Mouse (Mus musculus): ENCODE data around the gene Rbm28. TPM values are rescaled to one million over a fixed set of nuclear protein-coding genes. Genes with fewer than 3 reads are reported as not detected.
A peak's percentile ranks its signal among the peaks of the same experiment; 100 is the strongest.

Rbm28 gene
- total RNA-seq, 2 experiments from 2014 or later = 44.5 to 51.7 TPM

DNA sequence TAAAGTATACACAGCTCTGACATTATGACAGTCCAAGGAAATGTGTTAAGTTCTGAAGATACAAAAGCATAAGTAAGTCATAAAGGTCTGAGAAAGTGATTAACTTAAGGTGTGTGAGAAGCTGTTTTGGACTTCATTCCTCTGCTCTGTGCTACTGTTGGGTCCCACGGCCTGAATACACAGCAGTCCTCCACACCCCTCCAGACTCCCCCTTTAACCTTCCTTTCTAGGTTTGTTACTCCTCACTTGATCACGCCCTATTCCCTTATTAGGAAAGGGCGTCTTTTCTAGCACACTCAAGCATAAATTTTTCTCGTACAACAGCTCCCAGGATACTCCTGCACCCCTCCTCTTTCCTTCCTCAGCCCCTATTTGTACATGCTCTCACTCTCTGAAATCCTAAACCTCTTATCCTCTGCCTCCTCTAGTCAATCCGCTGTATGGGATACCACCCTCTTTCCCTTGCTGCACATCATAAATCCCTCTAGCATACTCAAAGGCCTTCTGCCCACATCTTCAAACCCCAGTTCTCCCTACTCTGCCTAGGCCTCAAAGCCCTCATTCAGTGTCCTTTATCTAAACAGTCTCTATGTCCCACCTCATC is 17.3 kb downstream of the Rbm28 start:
- intact Hi-C loops (cut with DNase I) = loop anchor here (10.0 kb wide), 1 partner anchor 313 kb away; the partner anchor contains the start of gene Lrrc4
- DNase-seq = no peak

DNA sequence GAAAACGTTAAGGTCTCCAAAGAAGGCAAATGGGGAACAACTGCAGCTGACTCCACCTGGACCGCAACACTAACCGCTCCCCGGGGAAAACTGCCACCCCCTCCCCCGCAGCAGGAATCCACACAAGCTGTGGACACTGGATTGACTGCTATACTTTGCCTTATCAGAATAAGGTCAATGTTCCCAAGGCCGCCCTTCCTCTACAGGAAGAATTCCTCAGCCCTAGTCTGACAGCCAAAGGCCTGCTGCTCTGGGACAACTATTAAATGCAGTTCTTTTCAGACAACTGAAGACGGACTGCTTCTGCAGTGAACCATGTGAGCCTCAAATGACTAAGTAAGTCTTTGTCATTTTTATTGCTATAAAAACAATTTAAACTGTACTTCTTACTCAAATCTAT is 18.2 kb downstream of the Rbm28 start:
- intact Hi-C loops (cut with DNase I) = loop anchor here (10.0 kb wide), 1 partner anchor 312 kb away; the partner anchor contains the start of gene Lrrc4
- no peak for DNase-seq

DNA sequence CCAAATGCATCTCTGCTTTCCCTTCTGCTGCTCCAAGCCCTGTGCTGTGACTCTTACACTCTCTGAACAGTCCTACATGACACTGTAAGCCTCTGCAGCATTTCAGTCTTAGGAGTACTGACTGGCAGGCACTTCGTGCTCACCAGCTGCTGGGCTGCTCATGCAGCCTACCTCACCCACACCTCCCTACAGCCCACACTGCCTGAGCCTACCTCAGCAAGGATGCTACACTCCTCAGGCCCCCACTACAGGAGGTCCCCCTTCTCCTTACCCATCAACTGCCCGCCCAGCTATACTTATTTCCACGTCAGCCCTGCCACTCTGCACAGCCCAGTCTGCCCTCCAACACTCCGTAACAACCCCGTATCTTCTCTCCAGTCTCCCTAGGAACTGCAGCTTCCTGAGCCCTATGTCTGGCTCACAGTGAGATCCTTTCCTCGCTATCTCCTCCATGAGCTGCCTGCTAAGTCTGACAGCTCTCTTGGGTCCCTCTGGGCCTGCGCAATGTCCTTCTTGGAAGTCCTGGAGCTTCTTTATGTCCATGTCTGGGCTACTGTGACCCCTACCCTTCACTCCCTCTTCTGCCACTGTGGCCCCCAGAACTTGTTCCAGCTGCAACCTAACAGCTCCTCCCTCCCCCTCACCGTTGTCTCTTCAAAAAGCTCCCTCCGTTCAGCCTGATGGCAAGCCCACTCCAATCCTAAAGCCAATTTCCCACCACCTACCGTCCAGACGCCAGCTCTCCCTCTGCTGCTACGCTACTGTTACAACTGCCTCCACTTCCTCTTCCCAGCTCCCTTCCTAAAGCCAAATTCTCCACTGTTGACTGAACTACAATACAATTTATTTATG is 19.1 kb downstream of the Rbm28 start:
- DNase-seq = no peak
- intact Hi-C loops (cut with DNase I) = loop anchor here (10.0 kb wide), 1 partner anchor 311 kb away; the partner anchor contains the start of gene Lrrc4

DNA sequence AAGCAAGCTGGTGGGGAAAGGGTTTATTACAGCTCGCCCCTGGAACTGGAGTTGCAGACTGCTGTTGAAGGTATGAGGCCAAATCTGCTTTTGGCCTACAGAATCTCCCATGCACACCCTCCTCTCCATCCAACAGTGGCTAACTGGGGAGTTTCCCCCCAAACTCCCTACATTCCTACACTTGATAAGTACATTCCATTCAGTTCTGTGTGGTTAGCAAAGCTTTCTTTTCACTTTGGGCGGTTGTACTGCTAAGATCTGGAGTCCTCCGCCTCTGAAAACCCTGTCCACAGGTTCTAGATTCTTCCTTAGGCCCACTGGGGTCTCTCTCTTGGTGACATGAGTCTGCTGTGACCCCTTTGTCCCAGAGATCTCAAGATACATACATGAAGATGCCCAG is 19.8 kb downstream of the Rbm28 start:
- DNase-seq = no peak
- intact Hi-C loops (cut with DNase I) = loop anchor here (5.0 to 10.0 kb wide), 2 partner anchors 310 to 618 kb away; partner anchors contain the start of gene Lrrc4

DNA sequence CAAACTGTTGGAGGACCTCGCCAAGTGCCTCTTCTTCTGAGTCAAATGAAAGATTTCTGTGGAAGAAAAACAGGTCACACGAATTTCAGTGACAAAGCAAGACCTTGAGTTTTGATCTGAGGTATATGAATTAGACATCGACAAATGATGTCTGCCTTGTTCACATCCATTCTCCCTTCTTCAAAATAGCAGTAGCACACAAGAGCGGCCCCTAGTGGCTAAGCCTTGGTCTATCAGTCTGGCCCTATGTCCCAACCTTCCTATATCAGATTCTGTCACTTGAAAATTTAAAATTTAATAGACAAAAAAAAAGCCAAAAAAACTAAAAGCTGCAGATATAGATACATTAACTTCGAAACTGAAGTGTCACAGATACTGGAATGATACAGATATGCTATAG is 21.2 kb downstream of the Rbm28 start:
- DNase-seq = peak; percentile 77
- intact Hi-C loops (cut with DNase I) = loop anchor here (5.0 to 10.0 kb wide), 2 partner anchors 309 to 616 kb away; partner anchors contain the start of gene Lrrc4

DNA sequence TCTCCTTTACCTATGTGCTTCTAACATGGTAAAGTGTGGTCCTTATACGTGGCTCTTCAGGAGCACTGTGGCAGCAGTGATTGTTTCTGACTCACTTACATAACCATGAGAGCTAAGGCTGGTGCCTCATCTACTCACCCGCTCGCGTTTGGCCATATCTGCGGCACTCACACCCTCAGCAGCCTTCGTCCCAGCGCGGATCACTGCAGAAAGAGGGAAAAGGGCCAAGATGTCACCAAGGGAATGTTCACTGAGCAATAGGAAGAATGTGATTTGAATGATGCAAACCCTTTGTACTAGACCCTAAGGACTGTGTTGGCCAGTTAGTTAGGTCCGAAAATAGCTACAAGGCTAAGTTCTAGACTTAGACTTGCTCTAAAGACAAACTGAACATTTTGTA is 27.4 kb downstream of the Rbm28 start:
- DNase-seq = no peak
- intact Hi-C loops (cut with DNase I) = no loop called here

DNA sequence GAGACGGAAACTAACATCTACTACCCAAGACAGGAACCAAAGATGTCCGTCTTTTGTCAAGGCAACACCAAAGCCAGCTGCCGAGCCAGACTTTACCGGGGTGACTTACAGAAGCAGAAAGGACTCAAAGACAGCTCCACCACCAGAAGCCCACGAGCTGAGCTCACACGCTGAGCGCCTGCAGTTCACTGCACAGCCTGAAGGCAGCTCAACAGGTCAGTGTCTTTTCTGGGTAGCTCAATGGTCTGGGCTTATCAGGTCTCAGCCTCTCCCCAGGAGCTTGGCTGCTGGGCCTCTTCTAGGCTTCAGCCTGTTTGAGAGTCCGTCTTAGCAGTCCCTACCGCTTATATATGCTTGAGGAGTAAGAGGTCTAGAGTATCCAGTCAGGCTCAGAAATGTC is 31.7 kb downstream of the Rbm28 start:
- DNase-seq = no peak
- intact Hi-C loops (cut with DNase I) = no loop called here

DNA sequence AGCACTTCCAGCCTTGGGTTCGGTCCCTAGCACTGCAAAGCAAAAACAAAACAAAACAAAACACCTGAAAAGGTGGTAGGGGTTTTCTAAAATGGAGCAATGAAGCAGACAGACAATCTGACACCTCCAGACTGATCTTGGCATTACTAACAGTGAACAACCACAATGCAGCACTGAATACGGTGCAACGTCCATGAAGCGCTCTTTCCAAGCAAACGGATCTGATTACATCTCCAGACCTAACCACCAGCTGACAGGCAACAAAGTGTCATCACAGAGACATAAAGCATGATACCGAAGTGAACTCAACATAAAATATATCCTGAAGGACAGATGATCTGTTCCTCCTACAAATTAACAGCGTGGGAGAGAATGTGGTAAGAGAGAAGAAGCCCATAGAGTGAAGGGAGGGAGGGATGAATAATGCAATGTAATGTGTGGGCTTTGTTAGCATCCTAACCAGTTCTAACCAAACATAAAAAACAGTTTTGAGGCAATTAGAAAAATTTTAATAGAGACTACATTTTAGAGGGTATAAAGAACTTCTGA is 37.9 kb downstream of the Rbm28 start:
- intact Hi-C loops (cut with DNase I) = no loop called here
- DNase-seq = no peak

DNA sequence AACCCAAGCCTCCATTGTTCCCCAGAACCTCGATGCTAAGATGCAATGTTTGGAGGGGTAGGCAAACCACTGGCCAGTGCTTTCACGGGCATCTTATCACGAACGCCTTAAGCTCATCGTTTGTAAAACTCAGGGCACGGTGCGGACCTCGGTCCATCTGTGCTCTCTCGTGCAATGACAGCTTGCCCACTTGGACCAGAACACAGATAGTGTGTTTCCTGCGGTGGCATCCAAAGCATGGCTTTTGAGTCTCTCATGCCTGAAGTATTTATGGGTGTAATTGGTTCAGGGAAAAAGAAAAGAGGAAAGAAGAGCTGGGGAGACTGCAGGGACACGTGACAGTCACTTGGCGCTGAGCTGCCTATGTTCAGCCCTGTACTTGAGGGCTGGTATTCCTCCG is 44.8 kb downstream of the Rbm28 start:
- intact Hi-C loops (cut with DNase I) = no loop called here

DNA sequence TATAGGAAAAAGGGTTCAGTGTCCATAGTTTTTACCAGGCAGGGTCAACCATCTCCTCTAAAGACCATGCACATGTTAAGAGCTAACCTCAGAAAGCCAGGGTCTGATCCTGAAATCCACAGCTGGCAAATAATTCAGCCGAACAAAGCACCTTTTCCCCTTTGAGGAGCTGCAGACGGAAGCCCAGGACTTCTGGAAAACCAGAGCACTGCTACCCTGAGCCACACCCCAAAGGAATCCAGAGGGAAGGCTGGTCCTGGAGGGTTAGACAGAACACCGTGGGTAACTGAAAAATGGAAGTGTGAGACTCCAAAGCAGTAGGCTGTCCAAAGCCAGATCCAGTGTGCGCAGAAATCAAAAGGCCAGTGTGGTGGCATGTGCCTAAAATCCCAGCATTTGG is 45.8 kb downstream of the Rbm28 start:
- intact Hi-C loops (cut with DNase I) = no loop called here

More for the DNA sequence above, 44.8 kb downstream of the Rbm28 start:
- DNase-seq = no peak

DNA sequence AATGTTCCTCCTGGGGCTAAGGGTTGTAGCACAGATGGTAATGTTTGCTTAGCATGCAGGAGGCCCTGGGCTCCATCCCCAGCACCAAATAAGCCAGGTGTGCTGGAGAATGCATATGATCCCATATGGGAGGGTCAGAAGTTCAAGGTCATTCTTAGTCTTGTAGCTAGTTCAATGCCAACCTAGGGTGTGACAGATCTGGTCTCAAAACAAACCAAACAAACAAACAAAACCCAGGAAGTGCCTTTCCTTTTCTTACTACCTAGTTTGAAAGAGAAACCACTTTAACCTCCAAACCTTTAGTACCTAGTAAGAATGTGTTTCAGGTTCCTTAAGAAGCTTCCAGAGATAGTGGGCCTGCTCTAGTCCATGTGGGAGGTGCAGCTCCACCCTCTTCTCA is 46.6 kb downstream of the Rbm28 start:
- DNase-seq = no peak
- intact Hi-C loops (cut with DNase I) = no loop called here

More for the DNA sequence above, 45.8 kb downstream of the Rbm28 start:
- no peak for DNase-seq

DNA sequence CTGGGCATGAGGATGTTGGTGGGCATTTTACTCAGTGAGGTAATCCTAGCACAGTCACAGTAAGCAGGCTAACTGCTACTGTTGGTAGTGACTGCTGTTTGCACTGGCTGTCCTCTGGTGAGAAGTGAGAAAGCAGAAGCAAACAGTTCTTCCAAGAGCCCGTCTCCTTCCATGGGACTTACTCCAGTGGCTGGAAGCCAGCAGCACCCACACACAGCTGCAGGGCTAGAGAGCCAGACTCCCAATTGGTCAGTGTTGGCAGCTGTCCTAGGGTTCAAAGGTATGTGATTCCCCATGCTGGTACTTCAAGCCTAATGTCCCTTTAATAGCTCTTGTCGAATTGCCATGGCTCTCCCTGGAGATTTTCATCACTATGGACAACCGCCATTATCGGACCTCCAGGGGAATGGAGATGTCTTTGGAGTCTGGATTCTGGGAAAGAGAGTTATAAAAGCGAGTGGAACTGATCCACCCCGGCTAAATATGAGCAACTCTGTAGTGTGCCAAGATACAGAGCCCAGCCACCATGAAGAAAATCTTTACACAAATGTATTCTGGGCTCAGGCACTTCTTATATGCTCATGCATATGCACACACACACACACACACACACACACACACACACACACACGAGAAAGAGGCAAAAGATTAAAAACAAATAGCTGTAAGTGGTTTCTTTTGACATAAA is 47.2 kb downstream of the Rbm28 start:
- intact Hi-C loops (cut with DNase I) = no loop called here

DNA sequence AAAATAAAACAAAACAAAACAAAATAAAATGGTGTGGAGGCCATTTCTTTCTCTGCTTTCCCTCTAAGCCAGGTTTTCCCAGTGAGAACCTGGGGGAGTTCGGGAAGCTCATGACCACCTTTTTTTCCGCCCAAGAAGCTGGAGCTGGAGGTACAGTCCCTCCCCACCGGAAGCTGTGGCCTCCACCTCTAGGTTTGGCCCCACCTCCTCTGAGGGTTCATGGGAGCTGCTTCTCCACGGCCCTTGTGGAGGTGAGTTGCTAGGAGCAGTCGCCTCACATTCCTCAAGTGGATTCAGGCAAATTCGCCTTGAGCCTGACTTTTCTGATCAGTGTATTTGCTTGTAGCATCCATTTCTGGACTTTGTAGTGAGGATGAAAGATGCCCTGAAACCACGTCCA is 49.0 kb downstream of the Rbm28 start:
- intact Hi-C loops (cut with DNase I) = no loop called here
- DNase-seq = no peak

More for the DNA sequence above, 47.2 kb downstream of the Rbm28 start:
- DNase-seq = peak; percentile 50

DNA sequence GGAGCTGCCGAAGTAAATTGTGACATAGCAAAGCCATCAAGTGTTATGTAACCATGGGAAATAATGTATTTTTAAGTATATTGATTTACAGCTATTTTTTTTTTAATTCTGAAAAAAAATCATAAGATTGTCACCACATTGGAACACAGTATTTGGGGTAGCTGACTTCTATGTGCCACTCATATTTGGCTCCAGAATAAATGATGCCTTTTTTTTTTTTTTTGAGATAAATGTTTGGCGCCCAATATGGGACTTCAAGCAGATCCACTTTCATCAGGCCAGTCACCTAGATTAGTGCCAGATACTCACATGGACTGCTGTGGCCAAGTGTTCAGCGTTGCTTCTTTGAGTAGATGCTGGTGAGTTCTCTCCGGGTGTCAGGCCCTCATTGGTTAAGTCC is 53.3 kb downstream of the Rbm28 start:
- intact Hi-C loops (cut with DNase I) = no loop called here
- no peak for DNase-seq

DNA sequence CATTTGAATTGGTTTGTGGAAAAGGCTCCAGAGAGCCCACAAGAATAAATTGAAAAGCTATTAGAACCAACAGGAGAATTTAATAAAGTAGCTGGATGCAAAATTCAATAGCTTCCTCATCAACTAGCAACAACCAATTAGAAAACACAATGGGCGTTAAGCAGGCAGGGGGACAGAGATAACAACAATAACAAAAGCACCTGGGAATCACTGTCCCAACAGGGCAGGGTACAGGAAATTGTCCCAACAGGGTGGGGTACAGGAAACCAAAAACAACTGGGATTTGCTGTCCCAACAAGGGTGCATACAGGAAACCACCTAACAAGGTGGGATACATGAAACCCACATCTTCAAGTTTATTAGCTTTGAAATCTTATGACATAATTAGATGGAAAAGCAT is 56.4 kb downstream of the Rbm28 start:
- intact Hi-C loops (cut with DNase I) = no loop called here
- DNase-seq = no peak

DNA sequence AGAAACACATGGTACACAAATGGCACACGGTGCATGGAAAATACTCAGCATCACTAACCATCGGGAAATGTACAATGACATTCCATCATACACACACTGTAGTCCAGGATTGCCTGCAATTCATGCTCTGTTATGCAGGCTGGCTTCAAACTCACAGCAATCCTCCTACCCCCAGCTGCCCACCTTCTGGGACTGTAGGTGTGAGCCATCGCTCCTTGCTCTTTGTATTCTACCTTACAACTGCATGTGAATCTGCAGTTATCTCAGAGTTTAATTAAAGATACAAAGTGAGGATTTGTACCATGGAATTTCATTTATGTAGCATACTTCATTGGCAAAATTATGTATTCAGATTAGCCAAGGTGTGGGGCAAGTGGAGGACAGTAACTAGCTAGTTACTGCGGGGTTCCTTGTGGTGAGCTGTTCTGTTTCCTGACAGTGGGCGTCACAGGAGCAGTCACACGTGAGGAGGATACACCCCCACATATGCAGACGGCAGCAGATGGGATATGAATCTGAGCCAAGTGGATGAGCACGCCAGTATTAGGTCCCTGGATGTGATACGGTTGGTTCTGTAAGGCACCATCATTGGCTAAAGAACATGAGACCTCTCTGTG is 63.5 kb downstream of the Rbm28 start:
- intact Hi-C loops (cut with DNase I) = no loop called here
- peak; percentile 57 for DNase-seq

DNA sequence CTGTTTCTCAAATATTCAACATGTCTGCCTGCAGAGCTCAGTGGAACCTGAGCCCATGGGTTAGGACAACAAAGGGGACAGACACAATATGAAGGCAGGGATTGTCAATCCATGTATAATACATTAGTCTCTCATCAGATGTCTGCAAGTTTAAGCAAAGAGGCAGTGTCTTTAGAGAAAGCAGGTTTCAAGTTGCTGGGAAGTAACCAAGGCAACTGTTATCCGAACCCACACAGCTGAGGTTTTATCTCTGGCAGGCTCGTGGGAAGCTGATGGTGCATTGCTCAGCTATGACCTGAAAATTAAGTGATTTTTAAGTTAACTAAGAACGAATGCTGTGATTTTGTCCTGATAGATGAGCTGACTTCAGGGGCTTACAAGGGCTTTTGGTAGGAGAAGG is 64.4 kb downstream of the Rbm28 start:
- no peak for DNase-seq

DNA sequence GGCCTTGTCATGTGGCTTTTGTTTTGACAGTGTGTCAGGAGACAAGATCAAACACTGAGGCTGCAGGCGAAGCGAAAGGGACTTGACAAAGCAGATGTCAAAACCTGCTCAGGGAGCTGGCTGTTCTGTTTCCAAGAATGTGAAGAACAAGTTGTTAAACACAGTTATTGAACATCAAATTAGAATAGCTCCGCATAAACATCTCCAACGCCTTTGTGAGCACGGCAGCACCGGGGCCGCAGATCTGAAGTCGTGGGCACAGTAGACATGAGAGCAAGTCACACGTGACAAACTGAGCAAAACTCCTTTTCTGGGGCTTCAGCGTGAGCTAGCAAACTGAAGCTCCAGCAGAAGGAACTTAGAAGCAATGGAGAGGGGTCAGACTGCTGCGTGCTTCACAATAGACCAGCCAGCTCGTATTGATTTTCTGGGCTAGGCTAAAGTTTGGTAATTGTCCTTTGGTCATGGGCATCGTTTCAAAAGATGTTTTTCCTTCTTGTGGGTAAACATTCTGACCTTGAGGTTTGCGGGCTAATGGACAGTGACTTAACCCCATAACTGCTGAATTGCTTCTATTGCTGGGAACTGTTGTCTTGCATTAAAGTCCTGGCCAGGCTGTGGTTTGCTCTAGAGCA is 65.2 kb downstream of the Rbm28 start:
- intact Hi-C loops (cut with DNase I) = no loop called here
- no peak for DNase-seq

More for the DNA sequence above, 64.4 kb downstream of the Rbm28 start:
- intact Hi-C loops (cut with DNase I) = no loop called here

DNA sequence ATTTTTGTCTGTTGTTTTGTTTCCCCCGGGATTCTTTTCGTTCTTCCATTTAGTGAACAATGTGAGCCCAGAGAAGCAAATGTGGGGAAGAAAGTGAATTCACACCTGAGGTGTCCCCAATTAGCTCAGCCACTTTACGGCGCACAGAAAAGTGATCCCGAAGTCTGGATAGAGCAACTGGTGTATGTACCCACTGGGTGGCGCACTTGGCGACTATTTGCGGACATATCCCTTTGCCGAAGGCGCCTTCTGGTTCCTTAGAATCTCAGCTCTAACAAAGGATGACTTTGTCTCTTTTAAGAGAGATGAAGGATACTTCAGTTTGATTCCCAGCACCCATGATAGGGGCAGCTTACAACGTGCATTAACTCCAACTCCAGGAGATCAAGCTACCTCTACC is 71.9 kb downstream of the Rbm28 start:
- intact Hi-C loops (cut with DNase I) = no loop called here
- DNase-seq = no peak

DNA sequence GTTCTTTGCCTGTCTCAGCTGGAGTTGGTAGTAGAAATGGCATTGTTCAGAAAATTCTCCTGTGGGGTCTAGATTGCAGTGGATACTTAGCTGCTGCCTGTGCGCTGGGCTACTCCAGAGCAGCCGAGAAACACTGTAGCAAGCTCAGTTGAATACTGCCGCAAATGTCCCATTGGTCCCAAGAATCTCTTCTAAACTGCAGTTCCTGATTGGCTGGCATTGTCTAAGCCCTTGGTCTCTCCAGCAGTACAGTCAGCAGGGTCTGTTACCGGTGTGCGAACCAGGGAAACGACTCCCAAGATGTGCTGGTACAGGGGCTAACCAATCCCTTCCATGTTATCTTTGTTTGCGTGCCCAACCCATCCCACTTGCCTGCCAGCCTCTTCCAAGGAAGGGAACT is 72.6 kb downstream of the Rbm28 start:
- intact Hi-C loops (cut with DNase I) = no loop called here
- DNase-seq = no peak

Measured in left cerebral cortex, postnatal 4 days (tissue).